Comparison of ENCODE assay signal across 8 mouse cellular contexts in genomic region chr7:46393116-46393515, GRCm38 (mm10). TPM values are rescaled to one million over a fixed set of nuclear protein-coding genes. Genes with fewer than 3 reads are reported as not detected.
A peak's percentile ranks its signal among the peaks of the same experiment; 100 is the strongest.
DNase-seq lines count a peak whose midpoint lies in the region; ATAC-seq and TF ChIP-seq lines count a peak whose summit lies in the region.

No protein-coding gene starts in this region.

- 0 out of 2 replicates have a peak, but pooled peaks cover 3% of the 10 kb centered on the region for H3K4me1 ChIP-seq in limb, embryonic 11.5 days (ENCODE audit: control insufficient read depth, insufficient read depth, low read length)
- peaks cover 21% of the 10 kb centered on the region for H3K4me1 ChIP-seq in neural tube, embryonic 13.5 days (replicated peaks)
- H3K4me1 ChIP-seq in stomach, postnatal 0 days (replicated peaks; ENCODE audit: control insufficient read depth, insufficient read depth): no peaks in the 10 kb centered on the region

- H3K27me3 ChIP-seq in limb, embryonic 11.5 days (ENCODE audit: control insufficient read depth, insufficient read depth, low read length): peaks cover 47% of the 10 kb centered on the region
- H3K27me3 ChIP-seq in neural tube, embryonic 13.5 days: peaks cover 50% of the 10 kb centered on the region
- H3K27me3 ChIP-seq in stomach, postnatal 0 days (ENCODE audit: control insufficient read depth, insufficient read depth, low read length): peaks cover 28% of the 10 kb centered on the region

- ATAC-seq in limb, embryonic 11.5 days (ENCODE audit: insufficient number of reproducible peaks, low FRiP score, low TSS enrichment, low read depth): no peak
- ATAC-seq in neural tube, embryonic 13.5 days (ENCODE audit: low read depth): peak; percentile 28
- ATAC-seq in stomach, postnatal 0 days (ENCODE audit: low FRiP score, low TSS enrichment): peak; percentile 58

- H3K9me3 ChIP-seq in limb, embryonic 11.5 days (ENCODE audit: control insufficient read depth, low read length): no peaks in the 10 kb centered on the region
- no peaks in the 10 kb centered on the region for H3K9me3 ChIP-seq in neural tube, embryonic 13.5 days
- H3K9me3 ChIP-seq in stomach, postnatal 0 days (ENCODE audit: control insufficient read depth, low read length): no peaks in the 10 kb centered on the region

- no peak overlapping the region for H3K4me2 ChIP-seq in limb, embryonic 11.5 days (ENCODE audit: low read depth, severe bottlenecking)
- no peak overlapping the region for H3K4me2 ChIP-seq in neural tube, embryonic 13.5 days
- H3K4me2 ChIP-seq in stomach, postnatal 0 days (replicated peaks; ENCODE audit: low read depth): no peak overlapping the region

- intact Hi-C loops in heart, postnatal 25 days (cut with DNase I): loop anchor here (2.0 to 10.0 kb wide), 2 partner anchors 142 to 176 kb away; no protein-coding TSS in a partner anchor

- no peak overlapping the region for H3K27ac ChIP-seq in limb, embryonic 11.5 days (replicated peaks; ENCODE audit: low read depth, low read length)
- 0 out of 2 replicates have a peak overlapping the region, but pooled peaks have one; percentile 13 for H3K27ac ChIP-seq in neural tube, embryonic 13.5 days (replicated peaks)
- no peak overlapping the region for H3K27ac ChIP-seq in stomach, postnatal 0 days (replicated peaks)

- H3K4me3 ChIP-seq in limb, embryonic 11.5 days (ENCODE audit: low read depth, low read length): no peak overlapping the region
- H3K4me3 ChIP-seq in neural tube, embryonic 13.5 days: no peak overlapping the region
- no peak overlapping the region for H3K4me3 ChIP-seq in stomach, postnatal 0 days (ENCODE audit: low read depth, low read length)

- no peaks in the 10 kb centered on the region for H3K36me3 ChIP-seq in limb, embryonic 11.5 days (ENCODE audit: control insufficient read depth, insufficient read depth, low read length)
- H3K36me3 ChIP-seq in neural tube, embryonic 13.5 days: no peaks in the 10 kb centered on the region
- H3K36me3 ChIP-seq in stomach, postnatal 0 days (ENCODE audit: control insufficient read depth, insufficient read depth, low read length): no peaks in the 10 kb centered on the region

- no peak overlapping the region for H3K9ac ChIP-seq in limb, embryonic 11.5 days (ENCODE audit: low read length)
- no peak overlapping the region for H3K9ac ChIP-seq in neural tube, embryonic 13.5 days
- no peak overlapping the region for H3K9ac ChIP-seq in stomach, postnatal 0 days (ENCODE audit: low read length)

- TF ChIP-seq CTCF in stomach, postnatal 0 days (IDR thresholded peaks at IDR 0.05; ENCODE audit: low read depth): peak; percentile 93

- DNase-seq in heart, adult 18-20 months: peak; percentile 69 to 87
- DNase-seq in heart, postnatal 25 days (ENCODE audit: low spot score): no peak
- peak; percentile 97 to 99 for DNase-seq in cerebellum, postnatal 10 days
- DNase-seq in gastrocnemius, adult 8-10 months (ENCODE audit: low spot score in 2 of 2): peak; percentile 74 to 80
- DNase-seq in kidney, adult 18-20 months: peak; percentile 88
- peak; percentile 88 for DNase-seq in limb, embryonic 11.5 days (ENCODE audit: low spot score)
- DNase-seq in stomach, postnatal 0 days (ENCODE audit: low spot score): peak; percentile 85

- no peak for TF ChIP-seq EP300 in stomach, postnatal 0 days (optimal IDR thresholded peaks at IDR 0.05)

- 0% methylated on average over 2 of the region's 2 CpGs for WGBS in limb, embryonic 11.5 days
- 0% methylated on average over 2 of the region's 2 CpGs for WGBS in neural tube, embryonic 13.5 days
- 0% methylated on average over 2 of the region's 2 CpGs for WGBS in stomach, postnatal 0 days

RNA-seq across cellular contexts. Expression of gene Kcnc1, which starts 3.2 kb away (rescaled TPM):
- total RNA-seq in heart, adult 18-20 months (2021): under 1 TPM; 0.41 to 0.45 TPM
- under 1 TPM; 0.03 to 0.05 TPM for total RNA-seq in heart, postnatal 25 days (2021)
- 10 to 100 TPM; 37.5 to 53.5 (median 49.3) TPM for total RNA-seq in gastrocnemius, adult 8-10 months (2022)
- 0.05 and 0.13 TPM in 2 replicates for polyA plus RNA-seq in limb, embryonic 11.5 days (2014; fragmentation: Nextera tagmentation; extraction: Ambion mirVana)
- polyA plus RNA-seq in neural tube, embryonic 13.5 days (2015; fragmentation: Nextera tagmentation; extraction: Ambion mirVana): 8.5 and 12.2 TPM in 2 replicates
- 0.18 TPM in 2 replicates for polyA plus RNA-seq in stomach, postnatal 0 days (2015; fragmentation: Nextera tagmentation; extraction: Ambion mirVana)

RNA-seq across cellular contexts. Expression of gene Myod1, which starts 16.8 kb away (rescaled TPM):
- total RNA-seq in heart, adult 18-20 months (2021): not detected
- total RNA-seq in heart, postnatal 25 days (2021): not detected
- total RNA-seq in gastrocnemius, adult 8-10 months (2022): 10 to 100 TPM; 11.1 to 14.3 (median 11.9) TPM
- polyA plus RNA-seq in limb, embryonic 11.5 days (2014; fragmentation: Nextera tagmentation; extraction: Ambion mirVana): 22.0 and 23.0 TPM in 2 replicates
- 2.2 and 8.1 TPM in 2 replicates for polyA plus RNA-seq in neural tube, embryonic 13.5 days (2015; fragmentation: Nextera tagmentation; extraction: Ambion mirVana)
- polyA plus RNA-seq in stomach, postnatal 0 days (2015; fragmentation: Nextera tagmentation; extraction: Ambion mirVana): 0.50 and 0.79 TPM in 2 replicates

Comparison
In these comparisons a context has a peak if more than half of its experiments do, and no peak if none do; other contexts are left out.
1. RNA of gene Kcnc1, which starts 3.2 kb away (total RNA-seq): 37.5 to 53.5 TPM in gastrocnemius, adult 8-10 months; 0.41 to 0.45 TPM in heart, adult 18-20 months and 0.03 to 0.05 TPM in heart, postnatal 25 days; every median in the first group is over 10 times any median in the second.
2. RNA of gene Myod1, which starts 16.8 kb away (total RNA-seq): 11.1 to 14.3 TPM in gastrocnemius, adult 8-10 months; not detected in heart, adult 18-20 months and not detected in heart, postnatal 25 days; every median in the first group is over 10 times any median in the second.